Mouse (Mus musculus) megakaryocyte, embryonic 14.5 days (primary cell): ENCODE measurements at regions not wholly inside any gene's neighbourhood (a gene's known extent, or its start where the extent isn't known, plus 50 kb on each side); places are given as distances from the start of the nearest gene placed in this dataset.

Experiments
- FLI1 ChIP-seq: IDR thresholded peaks from 2 replicates; pipeline ENCODE4 v1.6.1; 2012; ENCODE audit warnings: low read length, inconsistent platforms, mixed read lengths
- GATA1 ChIP-seq: IDR thresholded peaks from 3 replicates; pipeline ENCODE4 v1.6.1; 2012; ENCODE audit warnings: mixed read lengths, low read length, inconsistent platforms, borderline replicate concordance

GRCm38 (mm10) chr3:38229686-38230085, 255.0 kb downstream of the Ankrd50 start:
- TF ChIP-seq GATA1: no peak
- no peak for TF ChIP-seq FLI1
